Mouse (Mus musculus) embryonic fibroblast, embryonic 13.5 days (primary cell): ENCODE results near the gene Dvl3.
"Not testable (repeated sequence)": the region's sequence is repeated elsewhere in the genome, so short reads cannot be mapped to it uniquely, and the experiment has no call there.

Experiments
- CTCF ChIP-seq: IDR thresholded peaks from 2 replicates; pipeline ENCODE4 v1.5.1; 2011; ENCODE audit warnings: mild to moderate bottlenecking, control low read depth, low read length, moderate library complexity, borderline replicate concordance; ENCODE audit not compliant: insufficient read depth
- POLR2A ChIP-seq: IDR thresholded peaks from 2 replicates; pipeline ENCODE4 v1.6.1; 2011; ENCODE audit warnings: low read depth, mild to moderate bottlenecking, control low read depth, low read length, moderate library complexity

- not testable (repeated sequence) for TF ChIP-seq CTCF, POLR2A
These were observed 28.0 kb upstream of the Dvl3 start for GRCm38 (mm10) chr16:20488751-20489150.
